23 mouse cellular contexts compared by ENCODE assay signal in the genomic region with DNA sequence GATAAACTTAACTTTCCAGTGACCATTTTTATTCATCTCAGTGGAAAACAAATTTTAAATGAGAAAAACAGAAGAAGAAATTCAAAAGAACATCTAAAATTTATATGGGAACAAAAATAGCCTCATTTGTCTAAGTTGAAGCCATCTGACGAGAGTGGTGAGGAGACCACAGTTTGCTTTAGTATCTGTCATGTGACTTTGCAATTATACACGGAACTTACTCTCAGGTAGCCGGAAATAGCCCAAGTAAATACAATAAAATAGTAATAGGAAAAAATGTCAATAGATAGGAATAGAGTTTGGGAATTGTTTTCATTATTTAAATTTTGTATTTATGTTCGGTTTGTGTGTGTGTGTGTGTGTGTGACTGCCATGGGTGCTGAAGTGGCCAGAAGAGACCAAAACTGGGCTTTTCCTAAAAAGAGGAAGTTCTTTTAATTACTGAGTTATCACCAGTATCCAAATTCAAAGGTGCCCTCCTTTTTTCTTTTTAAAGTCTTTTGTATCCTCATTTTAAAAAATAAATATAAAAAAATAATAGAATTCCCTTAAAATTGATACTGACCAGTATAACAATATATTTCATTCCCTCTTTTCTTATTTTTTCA. TPM values are rescaled to one million over a fixed set of nuclear protein-coding genes. Genes with fewer than 3 reads are reported as not detected.
"Had no signal": no experiment of that assay in that cellular context is flagged by ENCODE, and none has a peak within 500 bp of the region (broad histone marks: within the 10 kb centered on the region; RNA-seq: fewer than 3 reads in every experiment).

No protein-coding gene starts in this region.

- H3K4me2 ChIP-seq: lung, embryonic 15.5 days; midbrain, embryonic 11.5 days; midbrain, embryonic 13.5 days; midbrain, embryonic 15.5 days; neural tube, embryonic 12.5 days; stomach, embryonic 15.5 days had no signal

- H3K9me3 ChIP-seq: lung, embryonic 15.5 days; megakaryocyte, embryonic 14.5 days; midbrain, embryonic 13.5 days; midbrain, embryonic 15.5 days; neural tube, embryonic 12.5 days; stomach, embryonic 15.5 days had no signal

- ATAC-seq: liver, postnatal 0 days; lung, postnatal 0 days; midbrain, embryonic 13.5 days; midbrain, embryonic 15.5 days had no signal

- H3K4me3 ChIP-seq: lung, embryonic 15.5 days; megakaryocyte, embryonic 14.5 days; midbrain, embryonic 13.5 days; midbrain, embryonic 15.5 days; neural tube, embryonic 12.5 days; stomach, embryonic 15.5 days had no signal

- H3K27ac ChIP-seq: lung, embryonic 15.5 days; macrophage; midbrain, embryonic 13.5 days; midbrain, embryonic 15.5 days; neural tube, embryonic 12.5 days; stomach, embryonic 15.5 days; stomach, postnatal 0 days had no signal

- H3K27me3 ChIP-seq: lung, embryonic 15.5 days; megakaryocyte, embryonic 14.5 days; midbrain, embryonic 13.5 days; midbrain, embryonic 15.5 days; neural tube, embryonic 12.5 days; stomach, embryonic 15.5 days had no signal

- H3K9ac ChIP-seq: liver, postnatal 0 days; lung, embryonic 15.5 days; midbrain, embryonic 13.5 days; midbrain, embryonic 15.5 days; neural tube, embryonic 12.5 days; stomach, embryonic 15.5 days had no signal

- H3K4me1 ChIP-seq: lung, embryonic 15.5 days; megakaryocyte, embryonic 14.5 days; midbrain, embryonic 13.5 days; midbrain, embryonic 15.5 days; neural tube, embryonic 12.5 days; stomach, embryonic 15.5 days had no signal

- DNase-seq: liver, postnatal 0 days; lung, adult 2 months; lung, postnatal 14 days; lung, postnatal 36 days; right cerebral cortex, postnatal 14 days; thymus, adult 2 months; thymus, postnatal 25 days; thymus, postnatal 4 days had no signal

- H3K36me3 ChIP-seq: lung, embryonic 15.5 days; midbrain, embryonic 13.5 days; midbrain, embryonic 15.5 days; neural tube, embryonic 12.5 days; stomach, embryonic 15.5 days had no signal

RNA-seq across cellular contexts. Expression of a gene that starts 48.6 kb away (rescaled TPM):
- total RNA-seq: megakaryocyte progenitor cell, adult 5-6 weeks; neutrophil, adult 5-6 weeks had no signal
- polyA plus RNA-seq: liver, postnatal 0 days; lung, adult 2 months; lung, embryonic 15.5 days; lung, postnatal 0 days; macrophage; midbrain, embryonic 11.5 days; midbrain, embryonic 13.5 days; midbrain, embryonic 15.5 days; neural tube, embryonic 12.5 days; neural tube, embryonic 14.5 days; spleen, adult 2 months; stomach, postnatal 0 days; testis, adult 2 months had no signal
